Mouse (Mus musculus): Measurements from ENCODE around the gene Slc3a2. TPM values are rescaled to one million over a fixed set of nuclear protein-coding genes. Genes with fewer than 3 reads are reported as not detected.

The Slc3a2 gene
- polyA plus RNA-seq, 1 experiment from 2014 or later = 126 TPM

DNA sequence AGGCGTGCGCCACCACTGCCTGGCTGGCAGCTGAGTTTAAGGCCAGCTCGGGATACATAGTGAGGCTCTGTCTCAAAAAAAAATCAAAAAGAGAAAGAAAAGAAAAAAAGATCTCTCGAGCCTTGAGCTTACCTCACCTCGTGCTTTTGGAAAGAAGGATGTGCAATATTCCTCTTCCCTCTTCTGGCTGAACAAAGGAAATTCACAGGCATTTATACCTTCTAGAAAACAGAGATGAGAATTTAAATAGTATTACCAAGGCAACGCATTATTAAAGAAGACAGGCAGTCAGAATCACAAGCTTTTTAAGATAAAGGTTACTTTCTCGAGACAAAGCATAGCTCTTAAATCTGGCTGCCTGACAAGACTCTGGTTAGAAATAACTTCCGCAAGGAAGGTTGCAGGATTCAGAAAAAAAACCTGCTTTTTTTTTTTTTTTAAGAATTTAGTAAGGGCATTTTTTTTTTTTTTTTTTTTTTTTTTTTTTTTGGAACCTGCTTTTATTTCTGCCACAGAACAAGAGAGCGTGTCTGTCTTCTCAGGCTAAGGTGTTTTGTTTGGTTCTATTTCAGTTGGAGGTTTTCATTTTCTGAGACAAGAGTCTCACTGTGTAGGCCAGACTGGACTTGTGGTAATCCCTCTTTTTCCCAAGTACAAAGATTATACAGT lies 31.2 kb downstream of the Slc3a2 start:
- ATAC-seq (replicated peaks; ENCODE audit: low FRiP score, low TSS enrichment, low read depth) = no peak
- H3K4me2 ChIP-seq (ENCODE audit: low read length) = no peak overlapping the region
- no peaks in the 10 kb centered on the region for H3K9me3 ChIP-seq (ENCODE audit: control insufficient read depth, low read length)
- 61% methylated on average over 9 of the region's 9 CpGs for WGBS
- H3K27ac ChIP-seq (ENCODE audit: low read depth) = no peak overlapping the region
- H3K9ac ChIP-seq (ENCODE audit: low read length) = no peak overlapping the region
- DNase-seq (ENCODE audit: low spot score) = no peak
- H3K27me3 ChIP-seq (replicated peaks; ENCODE audit: control insufficient read depth, insufficient read depth, low read length) = no peaks in the 10 kb centered on the region
- no peaks in the 10 kb centered on the region for H3K36me3 ChIP-seq (ENCODE audit: control insufficient read depth, insufficient read depth, low read length)
- no peaks in the 10 kb centered on the region for H3K4me1 ChIP-seq (replicated peaks; ENCODE audit: control insufficient read depth, insufficient read depth, low read length)
- H3K4me3 ChIP-seq (ENCODE audit: low read depth, low read length) = no peak overlapping the region

DNA sequence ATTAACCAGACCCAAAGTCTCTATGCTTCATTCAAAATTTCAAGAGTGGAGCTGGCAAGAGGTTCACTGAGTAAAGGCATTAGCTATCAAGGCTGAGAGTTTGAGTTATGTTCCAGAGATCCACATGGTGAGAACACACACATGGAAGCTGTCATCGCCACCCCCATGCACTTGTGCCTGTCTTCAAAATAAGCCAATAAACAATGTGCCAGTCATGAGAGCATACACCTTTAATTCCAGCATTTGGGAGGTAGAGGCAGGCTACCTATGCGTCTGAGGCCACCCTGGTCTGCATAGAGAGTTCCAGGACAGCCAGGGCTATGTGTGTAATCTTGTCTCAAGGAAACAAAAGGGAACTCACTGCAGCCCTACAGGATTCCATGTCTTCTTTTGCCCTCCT lies 39.5 kb downstream of the Slc3a2 start:
- no peak for DNase-seq (ENCODE audit: low spot score)

DNA sequence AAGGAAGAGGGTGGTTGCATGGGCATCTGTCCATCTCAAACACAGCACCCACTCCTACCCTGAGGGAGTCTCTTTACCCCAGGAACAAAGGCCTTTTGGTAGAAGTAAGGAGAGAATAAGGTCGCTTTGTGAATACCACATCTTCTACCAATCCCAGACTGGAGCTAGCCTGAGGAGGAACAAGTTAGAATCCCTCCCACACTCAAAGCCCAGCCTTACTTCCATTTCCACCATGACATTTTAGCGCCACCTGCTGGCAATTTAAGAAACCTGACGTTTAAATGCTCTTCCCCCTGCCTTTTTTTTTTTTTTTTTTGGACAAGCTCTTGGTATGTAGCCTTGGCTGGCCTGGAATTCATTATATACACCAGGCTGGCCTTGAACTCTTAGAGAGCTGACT lies 40.2 kb downstream of the Slc3a2 start:
- peaks cover 12% of the 10 kb centered on the region; the same call in 1 of the 2 replicates for H3K4me1 ChIP-seq (replicated peaks; ENCODE audit: control insufficient read depth, insufficient read depth, low read length)
- no peaks in the 10 kb centered on the region for H3K36me3 ChIP-seq (ENCODE audit: control insufficient read depth, insufficient read depth, low read length)
- H3K27me3 ChIP-seq (replicated peaks; ENCODE audit: control insufficient read depth, insufficient read depth, low read length) = no peaks in the 10 kb centered on the region
- WGBS = 0% methylated on average over 3 of the region's 3 CpGs
- H3K9ac ChIP-seq (ENCODE audit: low read length) = no peak overlapping the region
- ATAC-seq (replicated peaks; ENCODE audit: low FRiP score, low TSS enrichment, low read depth) (peak; percentile 51), DNase-seq (ENCODE audit: low spot score) (peak; percentile 76)
- no peak overlapping the region for H3K27ac ChIP-seq (ENCODE audit: low read depth)
- H3K4me2 ChIP-seq (ENCODE audit: low read length) = no peak overlapping the region
- H3K9me3 ChIP-seq (ENCODE audit: control insufficient read depth, low read length) = no peaks in the 10 kb centered on the region
- no peak overlapping the region for H3K4me3 ChIP-seq (ENCODE audit: low read depth, low read length)

More for the DNA sequence above, 39.5 kb downstream of the Slc3a2 start:
- 79% methylated on average over 2 of the region's 2 CpGs for WGBS
- no peak for ATAC-seq (replicated peaks; ENCODE audit: low FRiP score, low TSS enrichment, low read depth)
- no peak overlapping the region for H3K4me3 ChIP-seq (ENCODE audit: low read depth, low read length)
- H3K4me2 ChIP-seq (ENCODE audit: low read length) = no peak overlapping the region
- no peak overlapping the region for H3K9ac ChIP-seq (ENCODE audit: low read length)
- no peaks in the 10 kb centered on the region for H3K36me3 ChIP-seq (ENCODE audit: control insufficient read depth, insufficient read depth, low read length)
- H3K27ac ChIP-seq (ENCODE audit: low read depth) = no peak overlapping the region
- no peaks in the 10 kb centered on the region for H3K9me3 ChIP-seq (ENCODE audit: control insufficient read depth, low read length)
- H3K4me1 ChIP-seq (replicated peaks; ENCODE audit: control insufficient read depth, insufficient read depth, low read length) = peaks cover 12% of the 10 kb centered on the region; the same call in 1 of the 2 replicates
- no peaks in the 10 kb centered on the region for H3K27me3 ChIP-seq (replicated peaks; ENCODE audit: control insufficient read depth, insufficient read depth, low read length)

DNA sequence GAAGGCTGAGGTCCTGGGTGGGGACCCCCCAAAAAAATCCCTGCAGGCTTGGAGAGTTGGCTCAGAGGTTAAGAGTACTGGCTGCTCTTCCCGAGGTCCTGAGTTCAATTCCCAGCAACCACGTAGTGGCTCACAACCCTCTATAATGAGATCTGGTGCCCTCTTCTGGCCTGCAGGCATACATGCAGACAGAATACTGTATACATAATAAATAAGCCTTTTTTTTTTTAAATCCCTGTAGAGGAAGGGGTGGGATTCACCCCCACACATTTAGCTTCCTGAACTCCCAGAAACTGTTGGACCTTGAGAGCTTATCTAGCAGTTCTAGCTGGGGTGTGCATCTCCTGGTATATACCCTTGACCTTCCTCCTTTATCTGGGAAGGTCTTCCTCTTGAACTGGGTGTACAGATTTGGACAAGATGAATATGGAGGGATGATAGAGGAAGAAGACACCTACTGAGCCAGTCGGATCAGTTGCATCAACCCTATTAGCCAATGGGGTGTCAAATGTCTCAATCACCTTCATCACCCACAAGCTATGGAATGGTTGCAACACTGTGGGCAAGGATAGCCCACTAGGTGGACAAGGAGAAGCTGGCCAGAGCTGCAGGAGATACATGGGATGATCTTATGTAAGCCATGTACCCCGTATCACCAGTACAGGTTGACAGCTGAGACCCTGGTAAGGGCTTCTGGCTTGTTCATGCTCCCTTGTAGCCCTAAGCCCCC lies 41.4 kb downstream of the Slc3a2 start:
- no peak for DNase-seq (ENCODE audit: low spot score)
- no peak for ATAC-seq (replicated peaks; ENCODE audit: low FRiP score, low TSS enrichment, low read depth)
- peaks cover 12% of the 10 kb centered on the region; the same call in 1 of the 2 replicates for H3K4me1 ChIP-seq (replicated peaks; ENCODE audit: control insufficient read depth, insufficient read depth, low read length)
- H3K27me3 ChIP-seq (replicated peaks; ENCODE audit: control insufficient read depth, insufficient read depth, low read length) = no peaks in the 10 kb centered on the region
- no peak overlapping the region for H3K27ac ChIP-seq (ENCODE audit: low read depth)
- WGBS = 96% methylated on average over 4 of the region's 4 CpGs
- H3K4me2 ChIP-seq (ENCODE audit: low read length) = no peak overlapping the region
- no peaks in the 10 kb centered on the region for H3K36me3 ChIP-seq (ENCODE audit: control insufficient read depth, insufficient read depth, low read length)
- H3K9me3 ChIP-seq (ENCODE audit: control insufficient read depth, low read length) = no peaks in the 10 kb centered on the region
- no peak overlapping the region for H3K4me3 ChIP-seq (ENCODE audit: low read depth, low read length)
- H3K9ac ChIP-seq (ENCODE audit: low read length) = no peak overlapping the region

DNA sequence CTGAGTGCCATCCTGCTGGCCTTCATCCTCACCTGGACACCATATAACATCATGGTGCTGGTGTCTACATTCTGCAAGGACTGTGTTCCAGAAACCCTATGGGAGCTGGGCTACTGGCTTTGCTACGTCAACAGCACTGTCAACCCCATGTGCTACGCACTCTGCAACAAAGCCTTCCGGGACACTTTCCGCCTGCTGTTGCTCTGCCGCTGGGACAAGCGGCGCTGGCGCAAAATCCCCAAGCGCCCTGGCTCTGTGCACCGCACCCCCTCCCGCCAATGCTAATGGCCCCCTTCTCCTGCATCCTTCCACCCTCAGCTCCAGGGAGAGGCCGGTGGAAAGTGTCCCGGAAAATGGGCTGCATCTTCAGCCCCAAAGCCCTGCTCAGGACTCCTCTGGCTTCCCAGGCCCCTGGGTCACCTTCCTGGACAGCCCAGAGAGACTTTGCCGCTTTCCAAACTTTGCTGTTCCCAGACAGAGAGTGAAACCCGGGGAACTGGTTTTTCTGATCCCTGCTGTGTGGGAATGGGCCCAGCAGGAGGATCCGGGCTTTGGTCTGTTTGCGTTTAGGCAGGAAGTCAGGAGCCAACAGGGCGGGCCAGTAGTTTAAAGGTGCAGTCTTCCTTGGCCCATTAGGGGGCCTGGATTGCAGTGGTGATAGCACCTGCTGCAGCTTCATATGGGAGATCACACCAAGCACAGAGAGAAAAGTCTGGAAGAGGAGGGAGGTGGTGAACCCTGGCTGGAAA lies 44.0 kb downstream of the Slc3a2 start:
- H3K27ac ChIP-seq (ENCODE audit: low read depth) = peak overlapping the region; percentile 51; the same call in 1 of the 2 replicates
- H3K9ac ChIP-seq (ENCODE audit: low read length) = peak overlapping the region; percentile 29; the same call in 1 of the 2 replicates
- H3K4me2 ChIP-seq (ENCODE audit: low read length) = peak overlapping the region; percentile 40
- DNase-seq (ENCODE audit: low spot score) (peak; percentile 64), ATAC-seq (replicated peaks; ENCODE audit: low FRiP score, low TSS enrichment, low read depth) (peak; percentile 76)
- H3K4me1 ChIP-seq (replicated peaks; ENCODE audit: control insufficient read depth, insufficient read depth, low read length) = peaks cover 12% of the 10 kb centered on the region; the same call in 1 of the 2 replicates
- 22% methylated on average over 18 of the region's 18 CpGs for WGBS
- H3K27me3 ChIP-seq (replicated peaks; ENCODE audit: control insufficient read depth, insufficient read depth, low read length) = no peaks in the 10 kb centered on the region
- H3K9me3 ChIP-seq (ENCODE audit: control insufficient read depth, low read length) = no peaks in the 10 kb centered on the region
- no peak overlapping the region for H3K4me3 ChIP-seq (ENCODE audit: low read depth, low read length)
- no peaks in the 10 kb centered on the region for H3K36me3 ChIP-seq (ENCODE audit: control insufficient read depth, insufficient read depth, low read length)

DNA sequence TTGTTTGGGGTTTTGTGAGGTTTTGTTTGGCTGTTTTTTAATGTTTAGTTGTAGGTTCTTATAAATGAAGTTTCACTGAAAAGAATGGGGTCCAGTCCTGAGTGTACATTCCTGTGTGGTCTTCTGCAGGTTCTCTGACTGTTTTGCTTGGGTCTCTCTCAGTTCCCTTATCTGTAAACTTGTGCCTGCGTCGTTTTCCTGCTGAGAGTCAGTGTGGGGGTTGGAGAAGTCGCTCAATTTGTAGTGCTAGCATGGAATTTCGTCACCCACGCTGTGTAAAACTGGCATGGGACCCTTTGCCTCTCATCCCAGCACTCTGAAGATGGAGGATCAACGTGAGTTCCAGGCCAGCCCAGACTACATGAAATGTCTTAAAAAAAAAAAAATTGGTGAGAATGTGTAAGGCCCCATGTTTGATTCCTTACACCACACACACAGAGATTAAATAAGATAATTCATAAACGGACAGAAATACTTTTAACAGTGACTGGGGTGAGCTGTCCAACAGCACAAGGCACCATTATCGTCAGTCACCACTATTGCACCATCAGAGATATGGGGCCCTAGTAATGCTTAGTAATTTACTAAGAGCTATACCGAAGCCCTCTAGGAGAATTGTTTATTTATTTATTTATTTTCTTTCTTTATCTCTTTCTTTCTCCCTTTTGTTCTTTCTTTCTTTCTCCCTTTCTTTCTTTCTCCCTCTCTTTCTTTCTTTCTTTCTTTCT lies 49.7 kb downstream of the Slc3a2 start:
- Histone ChIP-seq H3K4me1 (replicated peaks; ENCODE audit: control insufficient read depth, insufficient read depth, low read length) (no peaks in the 10 kb centered on the region), H3K9me3 (ENCODE audit: control insufficient read depth, low read length) (no peaks in the 10 kb centered on the region), H3K36me3 (ENCODE audit: control insufficient read depth, insufficient read depth, low read length) (no peaks in the 10 kb centered on the region), H3K4me2 (ENCODE audit: low read length) (no peak overlapping the region), H3K27me3 (replicated peaks; ENCODE audit: control insufficient read depth, insufficient read depth, low read length) (no peaks in the 10 kb centered on the region), H3K9ac (ENCODE audit: low read length) (no peak overlapping the region), H3K4me3 (ENCODE audit: low read depth, low read length) (no peak overlapping the region), H3K27ac (ENCODE audit: low read depth) (no peak overlapping the region)
- ATAC-seq (replicated peaks; ENCODE audit: low FRiP score, low TSS enrichment, low read depth) (no peak), DNase-seq (ENCODE audit: low spot score) (no peak)
- WGBS = 61% methylated on average over 9 of the region's 9 CpGs

DNA sequence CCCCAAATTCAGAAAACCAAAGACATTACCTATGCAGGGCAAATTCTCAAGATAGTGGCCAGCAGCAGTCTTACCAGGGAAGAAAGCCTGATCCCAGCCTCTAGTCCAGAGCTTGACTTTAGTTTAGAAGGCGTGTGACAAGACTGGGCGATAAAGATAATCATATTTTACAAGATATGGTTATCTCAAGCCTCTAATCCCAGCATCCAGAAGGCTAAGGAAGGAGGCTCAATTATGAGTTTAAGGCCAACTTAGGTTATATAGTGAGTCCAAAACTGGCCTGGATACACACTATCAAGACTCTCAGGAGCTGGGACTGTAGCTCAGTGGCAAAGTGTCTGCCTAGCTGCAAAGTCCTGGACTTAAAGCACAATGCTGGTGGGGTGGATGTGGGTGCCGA lies 50.3 kb downstream of the Slc3a2 start:
- WGBS = 88% methylated on average over 3 of the region's 3 CpGs
- H3K9me3 ChIP-seq (ENCODE audit: control insufficient read depth, low read length) = no peaks in the 10 kb centered on the region
- no peak for ATAC-seq (replicated peaks; ENCODE audit: low FRiP score, low TSS enrichment, low read depth)

DNA sequence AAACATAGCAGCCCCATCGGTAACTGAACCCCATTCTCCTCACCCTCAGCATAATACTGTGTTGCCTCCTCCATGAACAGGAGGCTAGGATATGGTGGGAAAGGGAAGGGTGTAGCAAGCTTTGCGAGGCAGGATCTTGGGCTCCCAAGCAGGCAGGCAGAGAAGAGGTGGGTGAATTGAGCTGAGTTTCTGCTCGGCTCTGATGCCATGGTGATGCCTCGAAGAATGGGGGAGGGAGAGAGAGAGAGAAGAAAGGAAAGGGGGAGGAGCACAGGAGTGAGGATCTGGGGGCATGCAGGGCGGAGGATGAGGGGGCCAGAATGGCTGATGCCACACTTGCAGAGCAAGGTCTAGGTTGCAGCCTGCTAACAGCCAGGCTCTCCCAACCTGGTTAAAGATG lies 57.4 kb downstream of the Slc3a2 start:
- Histone ChIP-seq H3K27ac (ENCODE audit: low read depth) (no peak overlapping the region), H3K9ac (ENCODE audit: low read length) (no peak overlapping the region), H3K9me3 (ENCODE audit: control insufficient read depth, low read length) (no peaks in the 10 kb centered on the region), H3K27me3 (replicated peaks; ENCODE audit: control insufficient read depth, insufficient read depth, low read length) (0 out of 2 replicates have a peak, but pooled peaks cover 4% of the 10 kb centered on the region), H3K36me3 (ENCODE audit: control insufficient read depth, insufficient read depth, low read length) (no peaks in the 10 kb centered on the region), H3K4me2 (ENCODE audit: low read length) (no peak overlapping the region), H3K4me3 (ENCODE audit: low read depth, low read length) (no peak overlapping the region), H3K4me1 (replicated peaks; ENCODE audit: control insufficient read depth, insufficient read depth, low read length) (no peaks in the 10 kb centered on the region)
- WGBS = 73% methylated on average over 5 of the region's 5 CpGs
- DNase-seq (ENCODE audit: low spot score) (no peak), ATAC-seq (replicated peaks; ENCODE audit: low FRiP score, low TSS enrichment, low read depth) (no peak)

More for the DNA sequence above, 50.3 kb downstream of the Slc3a2 start:
- no peak overlapping the region for H3K27ac ChIP-seq (ENCODE audit: low read depth)
- H3K9ac ChIP-seq (ENCODE audit: low read length) = no peak overlapping the region
- no peaks in the 10 kb centered on the region for H3K36me3 ChIP-seq (ENCODE audit: control insufficient read depth, insufficient read depth, low read length)
- H3K27me3 ChIP-seq (replicated peaks; ENCODE audit: control insufficient read depth, insufficient read depth, low read length) = no peaks in the 10 kb centered on the region
- no peaks in the 10 kb centered on the region for H3K4me1 ChIP-seq (replicated peaks; ENCODE audit: control insufficient read depth, insufficient read depth, low read length)
- no peak overlapping the region for H3K4me2 ChIP-seq (ENCODE audit: low read length)
- H3K4me3 ChIP-seq (ENCODE audit: low read depth, low read length) = no peak overlapping the region
- no peak for DNase-seq (ENCODE audit: low spot score)
